Mouse (Mus musculus): Measurements from ENCODE around the gene Grap.

- TF ChIP-seq CTCF (IDR thresholded peaks at IDR 0.05; ENCODE audit: low read depth) = no peak
- TF ChIP-seq EP300 (IDR thresholded peaks at IDR 0.05; ENCODE audit: low read depth) = no peak
Measured at GRCm38 (mm10) chr11:61687595-61687994, 34.5 kb downstream of the Grap start.
